Mouse (Mus musculus) kidney, embryonic 16.5 days (tissue): Measurements from ENCODE around the gene Krba1. TPM values are rescaled to one million over a fixed set of nuclear protein-coding genes. Genes with fewer than 3 reads are reported as not detected.

ENCODE experiments used
- microRNA-seq: library from miRNA; unstranded; fragments of <30 nt; microRNA quantifications from one replicate; pipeline ENCODE4, GENCODE M21; 2016
- polyA plus RNA-seq: library from polyadenylated mRNA; unstranded; fragments of >200 nt; fragmentation: Nextera tagmentation; extraction: Ambion mirVana; gene quantifications from 2 replicates; pipeline ENCODE4 v1.2.1, GENCODE M21; 2015

Gene Krba1
- polyA plus RNA-seq, 1 experiment from 2014 or later: 22.7 TPM

Small RNAs within 50 kb of the gene (microRNA-seq; reads per million reads assigned to microRNA genes)
- not detected for gene Gm24325

Other genes with a start within 250 kb of the Krba1 start
- gene Zfp467, start 50.2 kb downstream of the Krba1 start, polyA plus RNA-seq: 32.0 and 33.9 TPM in 2 replicates
- 0.36 and 0.97 TPM in 2 replicates for gene Sspo, start 52.6 kb downstream of the Krba1 start, polyA plus RNA-seq
- 32.7 and 33.8 TPM in 2 replicates for gene Atp6v0e2, start 142.0 kb downstream of the Krba1 start, polyA plus RNA-seq
- 14.3 and 14.5 TPM in 2 replicates for gene Lrrc61, start 159.2 kb downstream of the Krba1 start, polyA plus RNA-seq
- 64.5 and 76.1 TPM in 2 replicates for gene Rarres2, start 177.2 kb downstream of the Krba1 start, polyA plus RNA-seq
- not detected in 2 replicates for gene Gm45021, start 194.0 kb downstream of the Krba1 start, polyA plus RNA-seq
- gene Repin1, start 198.3 kb downstream of the Krba1 start, polyA plus RNA-seq: 52.9 and 59.3 TPM in 2 replicates
- 0.69 TPM in 1 of 2 replicates, not detected in the other for gene Gm44965, start 198.4 kb downstream of the Krba1 start, polyA plus RNA-seq
- gene Zfp775, start 206.5 kb downstream of the Krba1 start, polyA plus RNA-seq: 7.5 and 9.3 TPM in 2 replicates
- gene AI854703, start 231.2 kb downstream of the Krba1 start, polyA plus RNA-seq: 4.3 and 5.4 TPM in 2 replicates